Mouse (Mus musculus) right cerebral cortex, adult 2 months (tissue): Measurements from ENCODE around the gene Prrx1.

Source experiments
- DNase-seq, 2 experiments: peaks; one replicate each; pipeline ENCODE4 v3.0.0; 2021 to 2022; ENCODE audit warnings: low spot score in 2 of 2

Gene Prrx1

GRCm38 (mm10) chr1:163313101-163313773 lies at the start of gene Prrx1:
TSS of gene Prrx1 (minus strand) at chr1:163313710.
- DNase-seq = no peak

- peak in 1 of 2 experiments; percentile 7 for DNase-seq
Measured at GRCm38 (mm10) chr1:163362202-163362601, 48.7 kb upstream of the Prrx1 start.

GRCm38 (mm10) chr1:163361376-163361775 lies 47.9 kb upstream of the Prrx1 start:
- no peak for DNase-seq

GRCm38 (mm10) chr1:163360796-163361195 lies 47.3 kb upstream of the Prrx1 start:
- DNase-seq = no peak

GRCm38 (mm10) chr1:163359521-163359920 lies 46.0 kb upstream of the Prrx1 start:
- DNase-seq = no peak

- DNase-seq = no peak
Measured at GRCm38 (mm10) chr1:163358165-163358564, 44.7 kb upstream of the Prrx1 start.

GRCm38 (mm10) chr1:163357733-163358132 lies 44.2 kb upstream of the Prrx1 start:
- no peak for DNase-seq

GRCm38 (mm10) chr1:163356167-163356566 lies 42.7 kb upstream of the Prrx1 start:
- DNase-seq = no peak

- DNase-seq = no peak
Measured at GRCm38 (mm10) chr1:163355626-163356156, 42.2 kb upstream of the Prrx1 start.

GRCm38 (mm10) chr1:163350988-163351387 lies 37.5 kb upstream of the Prrx1 start:
- DNase-seq = no peak

GRCm38 (mm10) chr1:163345541-163345940 lies 32.0 kb upstream of the Prrx1 start:
- DNase-seq = no peak

GRCm38 (mm10) chr1:163344931-163345330 lies 31.4 kb upstream of the Prrx1 start:
- DNase-seq = no peak

GRCm38 (mm10) chr1:163339219-163339561 lies 25.7 kb upstream of the Prrx1 start:
- no peak for DNase-seq

- DNase-seq = no peak
Measured at GRCm38 (mm10) chr1:163338525-163339218, 25.2 kb upstream of the Prrx1 start.

- no peak for DNase-seq
Measured at GRCm38 (mm10) chr1:163337821-163338220, 24.3 kb upstream of the Prrx1 start.

GRCm38 (mm10) chr1:163327279-163327678 lies 13.8 kb upstream of the Prrx1 start:
- DNase-seq = no peak

GRCm38 (mm10) chr1:163319669-163320571 lies 6.4 kb upstream of the Prrx1 start:
- DNase-seq = no peak

GRCm38 (mm10) chr1:163316920-163317319 lies 3.4 kb upstream of the Prrx1 start:
- DNase-seq = no peak

GRCm38 (mm10) chr1:163314829-163315301 lies 1.4 kb upstream of the Prrx1 start:
- no peak for DNase-seq

- no peak for DNase-seq
Measured at GRCm38 (mm10) chr1:163313921-163314725, 613 bp upstream of the Prrx1 start.
